Mouse (Mus musculus) CH12.LX (cell line): Measurements from ENCODE around the gene 0610010F05Rik.

Experiments
- CHD1 ChIP-seq: IDR thresholded peaks from 2 replicates; pipeline ENCODE4 v1.6.1; 2012; ENCODE audit warnings: low read depth, low read length, improper control_type of control experiment, inconsistent platforms
- CTCF ChIP-seq, 2 experiments: IDR thresholded peaks in 1 of 2; conservative IDR thresholded peaks in 1 of 2; 2 replicates each; pipeline ENCODE4 v1.5.1; 2011 to 2012; ENCODE audit warnings: low read depth in 2 of 2, low read length in 2 of 2, improper control_type of control experiment in 1 of 2, inconsistent platforms in 1 of 2, mild to moderate bottlenecking in 1 of 2, moderate library complexity in 1 of 2
- EP300 ChIP-seq: IDR thresholded peaks from 2 replicates; pipeline ENCODE4 v1.6.1; 2011; ENCODE audit warnings: low read length, improper control_type of control experiment
- ETS1 ChIP-seq: conservative IDR thresholded peaks from 2 replicates; pipeline ENCODE4 v1.6.1; 2012; ENCODE audit warnings: low read depth, mild to moderate bottlenecking, inconsistent platforms, low read length, improper control_type of control experiment, moderate library complexity
- HCFC1 ChIP-seq: IDR thresholded peaks from 2 replicates; pipeline ENCODE4 v1.6.1; 2012; ENCODE audit warnings: low read depth, mild to moderate bottlenecking, inconsistent platforms, low read length, improper control_type of control experiment
- IRF4 ChIP-seq: IDR thresholded peaks from 2 replicates; pipeline ENCODE4 v1.6.1; 2014; ENCODE audit warnings: low read depth, mild to moderate bottlenecking, inconsistent platforms, low read length, improper control_type of control experiment
- POLR2A ChIP-seq: IDR thresholded peaks from 2 replicates; pipeline ENCODE4 v1.6.1; 2011; ENCODE audit warnings: low read depth, mild to moderate bottlenecking, improper control_type of control experiment, low read length
- SMC3 ChIP-seq: IDR thresholded peaks from 2 replicates; pipeline ENCODE4 v1.6.1; 2011; ENCODE audit warnings: low read depth, low read length, improper control_type of control experiment

- no peak for TF ChIP-seq EP300
- no peak for TF ChIP-seq IRF4
- no peak for TF ChIP-seq ETS1
- no peak for TF ChIP-seq CTCF (conservative IDR thresholded peaks at IDR 0.05 in 1 of 2, IDR thresholded peaks at IDR 0.05 in 1 of 2; ENCODE audit: low read depth in 2 of 2, low read length in 2 of 2)
- no peak for TF ChIP-seq CHD1
- TF ChIP-seq HCFC1: no peak
- no peak for TF ChIP-seq POLR2A
- TF ChIP-seq SMC3: no peak
Measured at GRCm38 (mm10) chr11:23618995-23619394, 14.4 kb downstream of the 0610010F05Rik start.
